Comparison of ENCODE assay signal across 15 mouse cellular contexts in the genomic region with DNA sequence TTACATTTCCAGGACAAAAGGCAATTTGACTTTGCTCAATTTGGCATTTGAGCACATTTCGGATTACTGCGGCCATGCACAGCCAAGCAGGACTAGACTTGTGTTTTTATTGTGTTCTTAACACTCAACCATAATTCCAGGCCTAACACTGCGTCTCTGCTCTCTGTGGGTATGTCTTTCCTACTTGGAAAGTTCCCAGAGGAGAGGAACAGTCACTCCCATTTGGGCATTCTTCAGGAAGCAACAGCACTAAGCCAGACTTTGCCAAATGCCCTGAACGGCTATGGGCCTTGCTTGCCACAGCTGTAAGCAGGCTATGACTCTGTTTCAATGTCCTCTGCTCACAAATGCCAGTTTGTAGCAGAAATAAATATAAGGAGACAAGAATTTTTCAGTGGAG. TPM values are rescaled to one million over a fixed set of nuclear protein-coding genes. Genes with fewer than 3 reads are reported as not detected.
DNase-seq lines count a peak whose midpoint lies in the region; ATAC-seq and TF ChIP-seq lines count a peak whose summit lies in the region.
"Had no signal": no experiment of that assay in that cellular context is flagged by ENCODE, and none has a peak within 500 bp of the region (broad histone marks: within the 10 kb centered on the region; RNA-seq: fewer than 3 reads in every experiment).

No protein-coding gene starts in this region.

- no peaks in the 10 kb centered on the region for H3K9me3 ChIP-seq in forebrain, embryonic 14.5 days (replicated peaks; ENCODE audit: control insufficient read depth, low read length)
- no peaks in the 10 kb centered on the region for H3K9me3 ChIP-seq in forebrain, embryonic 16.5 days (ENCODE audit: control insufficient read depth, low read length)
- H3K9me3 ChIP-seq: heart, embryonic 13.5 days; midbrain, embryonic 10.5 days; neural tube, embryonic 15.5 days; stomach, embryonic 15.5 days had no signal

- H3K27ac ChIP-seq in forebrain, embryonic 14.5 days (ENCODE audit: low read depth, low read length), result no peak overlapping the region
- no peak overlapping the region for H3K27ac ChIP-seq in forebrain, embryonic 16.5 days (ENCODE audit: low read length)
- H3K27ac ChIP-seq in layer of hippocampus, adult 2 months, result peak overlapping the region; percentile 95
- H3K27ac ChIP-seq: heart, embryonic 13.5 days; midbrain, embryonic 10.5 days; stomach, embryonic 15.5 days had no signal

- no peak overlapping the region for H3K4me2 ChIP-seq in forebrain, embryonic 14.5 days (ENCODE audit: low read length)
- no peak overlapping the region for H3K4me2 ChIP-seq in forebrain, embryonic 16.5 days (ENCODE audit: low read length)

- ATAC-seq in forebrain, embryonic 14.5 days, result peak; percentile 7; the same call in 1 of the 2 replicates
- no peak for ATAC-seq in forebrain, embryonic 16.5 days

- H3K9ac ChIP-seq in forebrain, embryonic 14.5 days (ENCODE audit: low read length), result no peak overlapping the region
- no peak overlapping the region for H3K9ac ChIP-seq in forebrain, embryonic 16.5 days (replicated peaks; ENCODE audit: low read depth, low read length)
- H3K9ac ChIP-seq: stomach, embryonic 15.5 days had no signal

- H3K4me1 ChIP-seq in forebrain, embryonic 14.5 days (ENCODE audit: control insufficient read depth, insufficient read depth, low read length), result no peaks in the 10 kb centered on the region
- no peaks in the 10 kb centered on the region for H3K4me1 ChIP-seq in forebrain, embryonic 16.5 days (replicated peaks; ENCODE audit: control insufficient read depth, insufficient read depth, low read length)
- H3K4me1 ChIP-seq: heart, embryonic 13.5 days; midbrain, embryonic 10.5 days; neural tube, embryonic 15.5 days; stomach, embryonic 15.5 days had no signal

- no peaks in the 10 kb centered on the region for H3K27me3 ChIP-seq in forebrain, embryonic 14.5 days (replicated peaks; ENCODE audit: control insufficient read depth, insufficient read depth, low read length)
- H3K27me3 ChIP-seq in forebrain, embryonic 16.5 days (replicated peaks; ENCODE audit: control insufficient read depth, insufficient read depth, low read length), result 0 out of 2 replicates have a peak, but pooled peaks cover 3% of the 10 kb centered on the region

- WGBS in forebrain, embryonic 14.5 days, result 63% methylated on average over 4 of the region's 4 CpGs
- WGBS in forebrain, embryonic 16.5 days, result 49% methylated on average over 4 of the region's 4 CpGs

- H3K36me3 ChIP-seq in forebrain, embryonic 14.5 days (ENCODE audit: control insufficient read depth, insufficient read depth, low read length), result no peaks in the 10 kb centered on the region
- H3K36me3 ChIP-seq in forebrain, embryonic 16.5 days (ENCODE audit: control insufficient read depth, insufficient read depth), result no peaks in the 10 kb centered on the region
- H3K36me3 ChIP-seq: heart, embryonic 13.5 days; midbrain, embryonic 10.5 days; neural tube, embryonic 15.5 days; stomach, embryonic 15.5 days had no signal

- no peak for TF ChIP-seq CTCF in layer of hippocampus, adult 2 months (conservative IDR thresholded peaks at IDR 0.05)

- H3K4me3 ChIP-seq in forebrain, embryonic 14.5 days (ENCODE audit: low read depth, low read length), result no peak overlapping the region
- no peak overlapping the region for H3K4me3 ChIP-seq in forebrain, embryonic 16.5 days (replicated peaks; ENCODE audit: low read length)
- no peak overlapping the region for H3K4me3 ChIP-seq in layer of hippocampus, adult 2 months
- H3K4me3 ChIP-seq: midbrain, embryonic 10.5 days; stomach, embryonic 15.5 days had no signal

- peak; percentile 2 for DNase-seq in adrenal gland, postnatal 10 days
- no peak for DNase-seq in adrenal gland, postnatal 25 days
- peak; percentile 37 for DNase-seq in forebrain, embryonic 14.5 days (ENCODE audit: low spot score)
- DNase-seq in layer of hippocampus, adult 2 months (ENCODE audit: low spot score in 2 of 2), result no peak
- no peak for DNase-seq in layer of hippocampus, postnatal 36 days
- peak; percentile 55 for DNase-seq in gonadal fat pad, adult 2 months (ENCODE audit: low read depth)
- DNase-seq: gastrocnemius, postnatal 10 days; heart, postnatal 14 days; left cerebral cortex, postnatal 4 days; thymus, postnatal 25 days had no signal

RNA-seq across cellular contexts. Expression of a gene that starts 56.5 kb away (rescaled TPM):
- 10 to 100 TPM; 11.7 to 13.2 TPM for total RNA-seq in adrenal gland, postnatal 10 days (2021)
- total RNA-seq in adrenal gland, postnatal 25 days (2021), result 13.6 and 14.6 TPM in 2 replicates
- polyA plus RNA-seq in forebrain, embryonic 14.5 days (2014; fragmentation: Nextera tagmentation; extraction: Ambion mirVana), result 32.9 and 35.5 TPM in 2 replicates
- 28.7 and 34.2 TPM in 2 replicates for polyA plus RNA-seq in forebrain, embryonic 16.5 days (2015; fragmentation: Nextera tagmentation; extraction: Ambion mirVana)
- total RNA-seq in layer of hippocampus, adult 2 months (2021), result 10 to 100 TPM; 39.0 to 43.9 TPM
- 10 to 100 TPM; 46.0 to 46.6 TPM for total RNA-seq in layer of hippocampus, postnatal 36 days (2021)
- polyA plus RNA-seq in gonadal fat pad, adult 2 months (2012; rRNA removed), result 15.5 and 15.7 TPM in 2 replicates

Comparison
In these comparisons a context has a peak if more than half of its experiments do, and no peak if none do; other contexts are left out.
1. DNase-seq: peak in adrenal gland, postnatal 10 days (single experiment), forebrain, embryonic 14.5 days (single experiment) and gonadal fat pad, adult 2 months (single experiment); none in adrenal gland, postnatal 25 days (single experiment), layer of hippocampus, adult 2 months (0 of 2) and layer of hippocampus, postnatal 36 days (0 of 2).